Comparison of ENCODE assay signal across 8 mouse cellular contexts in the genomic region with DNA sequence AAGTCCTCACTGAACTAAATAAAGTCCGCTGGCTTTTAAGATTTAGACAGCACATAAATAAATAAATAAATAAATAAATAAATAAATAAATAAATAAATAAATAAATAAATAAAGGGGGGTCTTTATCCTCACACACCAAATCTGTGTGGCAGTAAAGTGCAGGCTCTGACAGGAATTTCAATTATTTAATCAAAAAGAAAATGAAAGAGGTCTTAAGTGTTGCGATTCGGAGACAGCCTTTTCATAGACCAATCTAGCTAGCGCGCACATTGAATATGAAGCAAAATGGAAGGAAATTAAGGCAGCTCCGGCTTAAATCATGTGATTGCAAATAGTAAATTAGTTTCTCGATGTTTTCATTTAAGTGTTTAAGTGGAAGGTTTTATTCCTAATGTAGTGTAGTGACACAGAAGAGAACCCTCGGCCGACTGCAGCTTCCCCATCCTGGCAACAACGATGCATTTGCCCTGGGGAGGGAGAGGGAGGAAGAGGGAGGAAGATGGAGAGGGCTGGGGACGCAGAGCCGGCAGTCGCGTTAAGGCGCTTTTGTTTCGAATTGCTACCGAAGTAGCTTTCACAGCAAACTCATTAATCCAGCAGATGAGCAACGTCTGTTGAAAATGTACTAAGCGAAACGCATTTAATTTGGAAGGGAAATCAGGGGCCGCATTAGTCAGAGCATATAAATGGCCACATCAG. TPM values are rescaled to one million over a fixed set of nuclear protein-coding genes. Genes with fewer than 3 reads are reported as not detected.
DNase-seq lines count a peak whose midpoint lies in the region; ATAC-seq and TF ChIP-seq lines count a peak whose summit lies in the region.

No protein-coding gene starts in this region.

- no peak for TF ChIP-seq POLR2A in cortical plate, adult 2 months (IDR thresholded peaks at IDR 0.05; ENCODE audit: extremely low read depth, insufficient read depth, low read length)

- no peak overlapping the region for H3K27ac ChIP-seq in kidney, embryonic 16.5 days (ENCODE audit: low read length)
- H3K27ac ChIP-seq in cortical plate, adult 2 months (ENCODE audit: insufficient read depth, low read length): no peak overlapping the region
- H3K27ac ChIP-seq in hindbrain, embryonic 10.5 days: peak overlapping the region; percentile 35; the same call in 1 of the 2 replicates
- H3K27ac ChIP-seq in midbrain, embryonic 15.5 days: no peak overlapping the region

- no peaks in the 10 kb centered on the region for H3K9me3 ChIP-seq in kidney, embryonic 16.5 days (ENCODE audit: low read length)
- H3K9me3 ChIP-seq in hindbrain, embryonic 10.5 days: no peaks in the 10 kb centered on the region
- H3K9me3 ChIP-seq in midbrain, embryonic 15.5 days: no peaks in the 10 kb centered on the region

- peak overlapping the region; percentile 39 for H3K4me3 ChIP-seq in kidney, embryonic 16.5 days (ENCODE audit: low read length)
- H3K4me3 ChIP-seq in cortical plate, adult 2 months (ENCODE audit: insufficient read depth, low read length): peak overlapping the region; percentile 37
- peak overlapping the region; percentile 47 for H3K4me3 ChIP-seq in hindbrain, embryonic 10.5 days
- peak overlapping the region; percentile 33 for H3K4me3 ChIP-seq in midbrain, embryonic 15.5 days

- no peak for ATAC-seq in kidney, embryonic 16.5 days (ENCODE audit: low FRiP score, low TSS enrichment)
- ATAC-seq in midbrain, embryonic 15.5 days (replicated peaks): peak; percentile 78

- 0 out of 2 replicates have a peak overlapping the region, but pooled peaks have one; percentile 43 for H3K9ac ChIP-seq in kidney, embryonic 16.5 days (replicated peaks; ENCODE audit: low read length)
- peak overlapping the region; percentile 28; the same call in 1 of the 2 replicates for H3K9ac ChIP-seq in midbrain, embryonic 15.5 days

- TF ChIP-seq CTCF in cortical plate, adult 2 months (IDR thresholded peaks at IDR 0.05; ENCODE audit: extremely low read depth, insufficient read depth, low read length): no peak

- peak overlapping the region; percentile 55 for H3K4me2 ChIP-seq in kidney, embryonic 16.5 days (replicated peaks; ENCODE audit: low read depth, low read length)
- peak overlapping the region; percentile 53 for H3K4me2 ChIP-seq in midbrain, embryonic 15.5 days

- peaks cover 36% of the 10 kb centered on the region for H3K27me3 ChIP-seq in kidney, embryonic 16.5 days (ENCODE audit: insufficient read depth, low read length)
- peaks cover 91% of the 10 kb centered on the region for H3K27me3 ChIP-seq in hindbrain, embryonic 10.5 days (ENCODE audit: insufficient read depth, poor library complexity, severe bottlenecking)
- no peaks in the 10 kb centered on the region; the same call in none of the 2 replicates for H3K27me3 ChIP-seq in midbrain, embryonic 15.5 days (replicated peaks)

- no peak for DNase-seq in kidney, postnatal 14 days
- no peak for DNase-seq in hindbrain, embryonic 10.5 days (ENCODE audit: low spot score)
- DNase-seq in c-Kit-positive CD71-positive TER-119-positive erythroid progenitor cells, embryonic 14.5 days (ENCODE audit: low spot score): no peak
- DNase-seq in T-cell, adult 2 months (ENCODE audit: low spot score): no peak
- DNase-seq in lung, postnatal 25 days (ENCODE audit: low spot score): no peak

- H3K36me3 ChIP-seq in kidney, embryonic 16.5 days (ENCODE audit: insufficient read depth, low read length): no peaks in the 10 kb centered on the region
- no peaks in the 10 kb centered on the region for H3K36me3 ChIP-seq in hindbrain, embryonic 10.5 days
- H3K36me3 ChIP-seq in midbrain, embryonic 15.5 days (replicated peaks): no peaks in the 10 kb centered on the region

- H3K4me1 ChIP-seq in kidney, embryonic 16.5 days (ENCODE audit: insufficient read depth, low read length): 0 out of 2 replicates have a peak, but pooled peaks cover 4% of the 10 kb centered on the region
- no peaks in the 10 kb centered on the region for H3K4me1 ChIP-seq in cortical plate, adult 2 months (ENCODE audit: control insufficient read depth, insufficient read depth, low read length)
- peaks cover 9% of the 10 kb centered on the region for H3K4me1 ChIP-seq in hindbrain, embryonic 10.5 days (replicated peaks)
- H3K4me1 ChIP-seq in midbrain, embryonic 15.5 days: peaks cover 10% of the 10 kb centered on the region; the same call in 1 of the 2 replicates

- 9% methylated on average over 21 of the region's 21 CpGs for WGBS in kidney, embryonic 16.5 days
- WGBS in hindbrain, embryonic 10.5 days: 8% methylated on average over 21 of the region's 21 CpGs
- 3% methylated on average over 21 of the region's 21 CpGs for WGBS in midbrain, embryonic 15.5 days

RNA-seq across cellular contexts. Expression of a gene that starts 15.3 kb away (rescaled TPM):
- polyA plus RNA-seq in kidney, embryonic 16.5 days (2015; fragmentation: Nextera tagmentation; extraction: Ambion mirVana): not detected in 2 replicates
- polyA plus RNA-seq in cortical plate, adult 2 months (2012; rRNA removed): 0.04 and 0.10 TPM in 2 replicates
- polyA plus RNA-seq in hindbrain, embryonic 10.5 days (2016; fragmentation: Nextera tagmentation; extraction: Ambion mirVana): 0.12 TPM in 1 of 2 replicates, not detected in the other
- 2.2 and 2.4 TPM in 2 replicates for polyA plus RNA-seq in midbrain, embryonic 15.5 days (2015; fragmentation: Nextera tagmentation; extraction: Ambion mirVana)

RNA-seq across cellular contexts. Expression of a gene that starts 57.8 kb away (rescaled TPM):
- 2,859 and 3,187 TPM in 2 replicates for polyA plus RNA-seq in kidney, embryonic 16.5 days (2015; fragmentation: Nextera tagmentation; extraction: Ambion mirVana)
- 1,998 and 2,235 TPM in 2 replicates for polyA plus RNA-seq in cortical plate, adult 2 months (2012; rRNA removed)
- 2,933 and 3,536 TPM in 2 replicates for polyA plus RNA-seq in hindbrain, embryonic 10.5 days (2016; fragmentation: Nextera tagmentation; extraction: Ambion mirVana)
- 3,196 and 3,218 TPM in 2 replicates for polyA plus RNA-seq in midbrain, embryonic 15.5 days (2015; fragmentation: Nextera tagmentation; extraction: Ambion mirVana)
